Mouse (Mus musculus) spleen, postnatal 10 days (tissue): Measurements from ENCODE around the gene Wbp4.

Source experiments
- DNase-seq, 2 experiments: peaks; one replicate each; pipeline ENCODE4 v3.0.0; 2021 to 2022; ENCODE audit warnings: low spot score in 2 of 2

Gene Wbp4

GRCm38 (mm10) chr14:79508662-79509305, 27.5 kb upstream of the Wbp4 start:
- no peak for DNase-seq

GRCm38 (mm10) chr14:79507846-79508245, 26.5 kb upstream of the Wbp4 start:
- no peak for DNase-seq

GRCm38 (mm10) chr14:79506207-79506606, 24.9 kb upstream of the Wbp4 start:
- DNase-seq: no peak

- no peak for DNase-seq
Measured at GRCm38 (mm10) chr14:79504246-79505006, 23.1 kb upstream of the Wbp4 start.

- DNase-seq: no peak
Measured at GRCm38 (mm10) chr14:79503371-79504075, 22.2 kb upstream of the Wbp4 start.

- no peak for DNase-seq
Measured at GRCm38 (mm10) chr14:79500756-79501155, 19.4 kb upstream of the Wbp4 start.

- DNase-seq: no peak
Measured at GRCm38 (mm10) chr14:79499326-79499725, 18.0 kb upstream of the Wbp4 start.

GRCm38 (mm10) chr14:79494349-79494748, 13.0 kb upstream of the Wbp4 start:
- DNase-seq: no peak

- no peak for DNase-seq
Measured at GRCm38 (mm10) chr14:79490246-79490645, 8.9 kb upstream of the Wbp4 start.

GRCm38 (mm10) chr14:79489150-79489549, 7.8 kb upstream of the Wbp4 start:
- DNase-seq: no peak

GRCm38 (mm10) chr14:79488531-79488930, 7.2 kb upstream of the Wbp4 start:
- DNase-seq: no peak

- DNase-seq: peak; percentile 31 to 58
Measured at GRCm38 (mm10) chr14:79486993-79487731, 5.8 kb upstream of the Wbp4 start.

GRCm38 (mm10) chr14:79486617-79486992, 5.3 kb upstream of the Wbp4 start:
- DNase-seq: peak in 1 of 2 experiments; percentile 19

- no peak for DNase-seq
Measured at GRCm38 (mm10) chr14:79483611-79484120, 2.3 kb upstream of the Wbp4 start.

- DNase-seq: peak in 1 of 2 experiments; percentile 49
Measured at GRCm38 (mm10) chr14:79482747-79483355, 1.5 kb upstream of the Wbp4 start.

- DNase-seq: peak; percentile 37 to 45
Measured at GRCm38 (mm10) chr14:79482251-79482661, 936 bp upstream of the Wbp4 start.

GRCm38 (mm10) chr14:79480624-79481338, 539 bp downstream of the Wbp4 start, which contains the start of gene Elf1:
Elf1 (plus strand) TSS chr14:79481194.
- peak; percentile 94 to 98 for DNase-seq

GRCm38 (mm10) chr14:79473384-79473783, 7.9 kb downstream of the Wbp4 start:
- DNase-seq: no peak

GRCm38 (mm10) chr14:79467621-79468020, 13.7 kb downstream of the Wbp4 start:
- peak in 1 of 2 experiments; percentile 73 for DNase-seq

GRCm38 (mm10) chr14:79465623-79466022, 15.7 kb downstream of the Wbp4 start:
- DNase-seq: no peak
